Mouse (Mus musculus) lung, postnatal 0 days (tissue): ENCODE measurements around the gene Ptdss2.

ENCODE experiments used
- CTCF ChIP-seq: IDR thresholded peaks from 2 replicates; pipeline ENCODE4 v1.5.1; 2016; ENCODE audit warnings: antibody characterized with exemption, mild to moderate bottlenecking
- EP300 ChIP-seq: IDR thresholded peaks from 2 replicates; pipeline ENCODE4 v1.6.1; 2016; ENCODE audit warnings: antibody characterized with exemption, mild to moderate bottlenecking, control low read depth

DNA sequence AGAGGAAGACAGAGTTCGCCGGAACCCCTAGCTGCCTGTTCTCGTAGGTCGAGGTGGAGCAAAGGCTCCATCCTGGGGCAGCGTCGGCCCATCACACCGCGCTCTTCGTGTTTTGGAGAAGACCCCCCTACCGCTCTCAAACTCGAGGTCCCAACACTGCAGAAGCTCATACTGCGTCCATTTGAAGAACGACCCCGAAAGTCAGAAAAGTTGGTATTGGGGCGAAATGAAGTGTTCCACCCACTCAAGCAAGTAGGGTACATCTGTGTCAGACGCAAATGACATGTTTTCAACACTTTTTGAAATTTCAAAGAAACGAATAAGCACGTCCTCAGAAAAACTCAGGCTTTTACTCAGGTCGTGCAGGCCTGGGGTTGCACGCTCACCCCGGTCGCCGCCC lies 72.2 kb downstream of the Ptdss2 start:
- no peak for TF ChIP-seq CTCF
- no peak for TF ChIP-seq EP300
